Mouse (Mus musculus): ENCODE results near the gene Rint1. TPM values are rescaled to one million over a fixed set of nuclear protein-coding genes. Genes with fewer than 3 reads are reported as not detected.

Rint1 gene
- total and polyA plus RNA-seq, 3 experiments, result 42.5 to 419 (median 48.8) TPM

GRCm38 (mm10) chr5:23824171-23824733 is 36.7 kb downstream of the Rint1 start (continued):
- TF ChIP-seq CHD1 (IDR thresholded peaks at IDR 0.05; ENCODE audit: low read depth, low read length) (no peak), MYB (IDR thresholded peaks at IDR 0.05; ENCODE audit: low read depth, low read length) (no peak)

GRCm38 (mm10) chr5:23826321-23827004 is 39.0 kb downstream of the Rint1 start:
- H3K27ac ChIP-seq (ENCODE audit: control insufficient read depth, low read depth, low read length), result no peak overlapping the region
- no peaks in the 10 kb centered on the region for H3K27me3 ChIP-seq (ENCODE audit: control insufficient read depth in 1 of 2, insufficient read depth in 2 of 2, low read length in 2 of 2)
- H3K79me2 ChIP-seq (ENCODE audit: control insufficient read depth, insufficient read depth, low read length, poor library complexity), result no peaks in the 10 kb centered on the region
- no peaks in the 10 kb centered on the region for H3K4me1 ChIP-seq (ENCODE audit: control insufficient read depth in 1 of 2, insufficient read depth in 2 of 2, low read length in 2 of 2)
- H3K9me3 ChIP-seq (replicated peaks; ENCODE audit: insufficient read depth, low read length), result no peaks in the 10 kb centered on the region
- peak; percentile 96 for DNase-seq (ENCODE audit: low read depth, low spot score)
- no peaks in the 10 kb centered on the region for H3K36me3 ChIP-seq (ENCODE audit: control insufficient read depth in 1 of 2, insufficient read depth in 2 of 2, low read length in 2 of 2)
- peak overlapping the region in 1 of 2 experiments; percentile 13; a peak in 1 of 4 replicates for H3K4me3 ChIP-seq (ENCODE audit: control insufficient read depth in 1 of 2, insufficient read depth in 1 of 2, low read depth in 2 of 2, low read length in 2 of 2)
- H3K9ac ChIP-seq (ENCODE audit: control insufficient read depth, low read depth, low read length, poor library complexity, severe bottlenecking), result 0 out of 2 replicates have a peak overlapping the region, but pooled peaks have one; percentile 26
- TF ChIP-seq ETS1 (IDR thresholded peaks at IDR 0.05; ENCODE audit: low read depth, low read length) (no peak), POLR2AphosphoS5 (IDR thresholded peaks at IDR 0.05; ENCODE audit: borderline replicate concordance, low read depth, low read length) (no peak), KAT2A (conservative IDR thresholded peaks at IDR 0.05; ENCODE audit: low read depth, low read length) (no peak), HCFC1 (IDR thresholded peaks at IDR 0.05; ENCODE audit: low read depth, low read length) (peak; percentile 48; the same call in 1 of the 2 replicates), GABPA (IDR thresholded peaks at IDR 0.05; ENCODE audit: low read depth, low read length) (no peak), RCOR1 (IDR thresholded peaks at IDR 0.05; ENCODE audit: low read depth, low read length) (no peak), UBTF (IDR thresholded peaks at IDR 0.05; ENCODE audit: borderline replicate concordance, insufficient read depth, low read depth, low read length) (no peak), POLR2A (IDR thresholded peaks at IDR 0.05; ENCODE audit: control insufficient read depth in 1 of 2, insufficient read depth in 1 of 2, low read depth in 1 of 2, low read length in 2 of 2, poor library complexity in 1 of 2) (no peak), ZMIZ1 (IDR thresholded peaks at IDR 0.05; ENCODE audit: low read depth, low read length) (no peak), TAL1 (IDR thresholded peaks at IDR 0.05; ENCODE audit: low read length) (no peak), SIN3A (IDR thresholded peaks at IDR 0.05; ENCODE audit: low read length) (0 out of 2 replicates have a peak, but pooled peaks have one; percentile 43), TBP (IDR thresholded peaks at IDR 0.05; ENCODE audit: low read depth, low read length) (peak; percentile 60), ZC3H11A (IDR thresholded peaks at IDR 0.05; ENCODE audit: low read depth, low read length) (0 out of 2 replicates have a peak, but pooled peaks have one; percentile 28), E2F4 (IDR thresholded peaks at IDR 0.05; ENCODE audit: borderline replicate concordance, low read depth, low read length) (no peak), USF1 (IDR thresholded peaks at IDR 0.05; ENCODE audit: low read depth, low read length) (no peak), GATA1 (IDR thresholded peaks at IDR 0.05; ENCODE audit: low read depth, low read length) (peak; percentile 12; the same call in 1 of the 2 replicates), CTCF (IDR thresholded peaks at IDR 0.05 in 2 of 3, conservative IDR thresholded peaks at IDR 0.05 in 1 of 3; ENCODE audit: control insufficient read depth in 1 of 3, insufficient read depth in 1 of 3, low read depth in 2 of 3, low read length in 3 of 3, poor library complexity in 1 of 3, severe bottlenecking in 1 of 3) (peak; percentile 86 to 93 (median 93)), CHD2 (IDR thresholded peaks at IDR 0.05; ENCODE audit: low read length) (no peak), MXI1 (IDR thresholded peaks at IDR 0.05; ENCODE audit: low read depth, low read length) (no peak), SMC3 (IDR thresholded peaks at IDR 0.05; ENCODE audit: low read depth, low read length) (peak; percentile 75), BHLHE40 (IDR thresholded peaks at IDR 0.05; ENCODE audit: borderline replicate concordance, low read depth, low read length) (no peak), MAZ (IDR thresholded peaks at IDR 0.05; ENCODE audit: low read depth, low read length) (no peak), NELFE (IDR thresholded peaks at IDR 0.05; ENCODE audit: low read depth, low read length) (no peak), ZKSCAN1 (IDR thresholded peaks at IDR 0.05; ENCODE audit: low read depth, low read length) (no peak), CHD1 (IDR thresholded peaks at IDR 0.05; ENCODE audit: low read depth, low read length) (no peak), NRF1 (IDR thresholded peaks at IDR 0.05; ENCODE audit: insufficient read depth, low read depth, low read length, poor library complexity, severe bottlenecking) (no peak), TCF12 (IDR thresholded peaks at IDR 0.05; ENCODE audit: low read depth, low read length) (no peak), USF2 (IDR thresholded peaks at IDR 0.05; ENCODE audit: borderline replicate concordance in 1 of 2, insufficient read depth in 1 of 2, low read depth in 1 of 2, low read length in 2 of 2) (no peak), MAX (IDR thresholded peaks at IDR 0.05; ENCODE audit: low read length) (no peak), RAD21 (IDR thresholded peaks at IDR 0.05; ENCODE audit: low read depth, low read length) (peak; percentile 59), ZNF384 (IDR thresholded peaks at IDR 0.05; ENCODE audit: low read depth, low read length) (peak; percentile 24; the same call in 1 of the 2 replicates), MEF2A (IDR thresholded peaks at IDR 0.05; ENCODE audit: extremely low read depth, insufficient replicate concordance, low read depth, low read length, poor library complexity, severe bottlenecking) (no peak), MYB (IDR thresholded peaks at IDR 0.05; ENCODE audit: low read depth, low read length) (no peak)
